Mouse (Mus musculus) cortical plate, adult 2 months (tissue): Measurements from ENCODE around the gene Ghdc.

Source experiments
- CTCF ChIP-seq: fragments of 200-500 bp; IDR thresholded peaks from 2 replicates; pipeline ENCODE4 v1.5.1; 2011; ENCODE audit warnings: mild to moderate bottlenecking, control low read depth, low read length; ENCODE audit not compliant: insufficient read depth; ENCODE audit errors: extremely low read depth
- POLR2A ChIP-seq: fragments of 200-500 bp; IDR thresholded peaks from 2 replicates; pipeline ENCODE4 v1.6.1; 2011; ENCODE audit warnings: mild to moderate bottlenecking, low read length, control low read depth; ENCODE audit not compliant: insufficient read depth; ENCODE audit errors: extremely low read depth

- no peak for TF ChIP-seq CTCF
- no peak for TF ChIP-seq POLR2A
Observed at GRCm38 (mm10) chr11:100780247-100780646, 9.5 kb upstream of the Ghdc start.
